22 mouse cellular contexts compared by ENCODE assay signal in genomic region chr15:80673337-80674095, GRCm38 (mm10). TPM values are rescaled to one million over a fixed set of nuclear protein-coding genes. Genes with fewer than 3 reads are reported as not detected.
A peak's percentile ranks its signal among the peaks of the same experiment; 100 is the strongest.
DNase-seq lines count a peak whose midpoint lies in the region; ATAC-seq and TF ChIP-seq lines count a peak whose summit lies in the region.
"Had no signal": no experiment of that assay in that cellular context is flagged by ENCODE, and none has a peak within 500 bp of the region (broad histone marks: within the 10 kb centered on the region; RNA-seq: fewer than 3 reads in every experiment).

No protein-coding gene starts in this region.

- H3K4me1 ChIP-seq in kidney, embryonic 15.5 days = peaks cover 22% of the 10 kb centered on the region
- peaks cover 4% of the 10 kb centered on the region; the same call in 1 of the 2 replicates for H3K4me1 ChIP-seq in kidney, embryonic 14.5 days (ENCODE audit: control insufficient read depth, insufficient read depth, low read length)
- H3K4me1 ChIP-seq in liver, postnatal 0 days (ENCODE audit: insufficient read depth) = peaks cover 35% of the 10 kb centered on the region
- H3K4me1 ChIP-seq in small intestine, adult 2 months (ENCODE audit: control insufficient read depth, insufficient read depth, insufficient read length, low read length) = peaks cover 15% of the 10 kb centered on the region; the same call in 1 of the 2 replicates
- H3K4me1 ChIP-seq in forebrain, embryonic 12.5 days = peaks cover 15% of the 10 kb centered on the region
- peaks cover 6% of the 10 kb centered on the region; the same call in 1 of the 2 replicates for H3K4me1 ChIP-seq in hindbrain, postnatal 0 days (ENCODE audit: insufficient read depth, low read length)

- H3K9me3 ChIP-seq in kidney, embryonic 15.5 days (replicated peaks) = no peaks in the 10 kb centered on the region
- no peaks in the 10 kb centered on the region for H3K9me3 ChIP-seq in kidney, embryonic 14.5 days (ENCODE audit: control insufficient read depth, low read length)
- H3K9me3 ChIP-seq in liver, postnatal 0 days (ENCODE audit: low read length) = no peaks in the 10 kb centered on the region
- no peaks in the 10 kb centered on the region for H3K9me3 ChIP-seq in forebrain, embryonic 12.5 days
- no peaks in the 10 kb centered on the region for H3K9me3 ChIP-seq in hindbrain, postnatal 0 days (ENCODE audit: low read length)
- H3K9me3 ChIP-seq: heart, embryonic 13.5 days; neural tube, embryonic 12.5 days had no signal

- peak; percentile 71 for DNase-seq in NIH3T3 (ENCODE audit: low read depth)
- DNase-seq in liver, postnatal 0 days = peak; percentile 29
- no peak for DNase-seq in left cerebral cortex, adult 11 months (ENCODE audit: low spot score)
- no peak for DNase-seq in hindbrain, postnatal 0 days (ENCODE audit: low spot score)
- DNase-seq: adrenal gland, postnatal 36 days; cerebellum, postnatal 10 days; forebrain, postnatal 0 days; heart, adult 11 months; heart, postnatal 4 days; kidney, adult 9 months; layer of hippocampus, postnatal 36 days; left cerebral cortex, postnatal 4 days; right cerebral cortex, postnatal 14 days; thymus, postnatal 36 days had no signal

- peak; percentile 33; the same call in 1 of the 2 replicates for TF ChIP-seq EP300 in liver, postnatal 0 days (IDR thresholded peaks at IDR 0.05; ENCODE audit: low read depth)

- H3K9ac ChIP-seq in kidney, embryonic 15.5 days = no peak overlapping the region
- H3K9ac ChIP-seq in kidney, embryonic 14.5 days (ENCODE audit: low read depth, low read length) = no peak overlapping the region
- no peak overlapping the region for H3K9ac ChIP-seq in liver, postnatal 0 days (replicated peaks)
- no peak overlapping the region for H3K9ac ChIP-seq in forebrain, embryonic 12.5 days
- no peak overlapping the region for H3K9ac ChIP-seq in hindbrain, postnatal 0 days (replicated peaks; ENCODE audit: low read length)
- H3K9ac ChIP-seq: forebrain, postnatal 0 days; heart, embryonic 13.5 days; liver, embryonic 14.5 days; neural tube, embryonic 12.5 days had no signal

- peak overlapping the region; percentile 0; the same call in 1 of the 2 replicates for H3K4me2 ChIP-seq in kidney, embryonic 15.5 days
- H3K4me2 ChIP-seq in kidney, embryonic 14.5 days (replicated peaks; ENCODE audit: low read depth, low read length) = no peak overlapping the region
- H3K4me2 ChIP-seq in liver, postnatal 0 days (ENCODE audit: low read depth, low read length) = no peak overlapping the region
- no peak overlapping the region for H3K4me2 ChIP-seq in forebrain, embryonic 12.5 days
- no peak overlapping the region for H3K4me2 ChIP-seq in hindbrain, postnatal 0 days (ENCODE audit: low read depth, low read length)
- H3K4me2 ChIP-seq: heart, embryonic 13.5 days; neural tube, embryonic 12.5 days had no signal

- H3K4me3 ChIP-seq in kidney, embryonic 15.5 days (replicated peaks) = no peak overlapping the region
- no peak overlapping the region for H3K4me3 ChIP-seq in kidney, embryonic 14.5 days (ENCODE audit: low read length)
- H3K4me3 ChIP-seq in liver, postnatal 0 days (ENCODE audit: low read depth, low read length) = no peak overlapping the region
- H3K4me3 ChIP-seq in small intestine, adult 2 months (ENCODE audit: low read depth, low read length) = peak overlapping the region; percentile 15; the same call in 1 of the 2 replicates
- H3K4me3 ChIP-seq in forebrain, embryonic 12.5 days (replicated peaks) = no peak overlapping the region
- no peak overlapping the region for H3K4me3 ChIP-seq in hindbrain, postnatal 0 days (ENCODE audit: low read length)
- H3K4me3 ChIP-seq: heart, embryonic 13.5 days; neural tube, embryonic 12.5 days had no signal

- H3K27me3 ChIP-seq in kidney, embryonic 15.5 days = peaks cover 55% of the 10 kb centered on the region
- peaks cover 27% of the 10 kb centered on the region for H3K27me3 ChIP-seq in kidney, embryonic 14.5 days (ENCODE audit: control insufficient read depth, insufficient read depth, low read length)
- H3K27me3 ChIP-seq in liver, postnatal 0 days (ENCODE audit: insufficient read depth, low read length) = peaks cover 21% of the 10 kb centered on the region
- H3K27me3 ChIP-seq in small intestine, adult 2 months (ENCODE audit: control insufficient read depth, insufficient read depth, low read length) = no peaks in the 10 kb centered on the region
- H3K27me3 ChIP-seq in forebrain, embryonic 12.5 days = peaks cover 57% of the 10 kb centered on the region
- H3K27me3 ChIP-seq in hindbrain, postnatal 0 days (ENCODE audit: insufficient read depth, low read length) = no peaks in the 10 kb centered on the region

- 77% methylated on average over 4 of the region's 4 CpGs for WGBS in kidney, embryonic 15.5 days
- 69% methylated on average over 4 of the region's 4 CpGs for WGBS in kidney, embryonic 14.5 days
- WGBS in liver, postnatal 0 days (ENCODE audit: insufficient replicate concordance) = 56% methylated on average over 4 of the region's 4 CpGs
- WGBS in small intestine, adult 2 months = 43% methylated on average over 4 of the region's 4 CpGs
- WGBS in forebrain, embryonic 12.5 days = 73% methylated on average over 4 of the region's 4 CpGs
- WGBS in hindbrain, postnatal 0 days = 72% methylated on average over 4 of the region's 4 CpGs

- no peak for TF ChIP-seq CTCF in liver, postnatal 0 days (IDR thresholded peaks at IDR 0.05; ENCODE audit: low read depth)
- TF ChIP-seq CTCF in small intestine, adult 2 months (IDR thresholded peaks at IDR 0.05; ENCODE audit: extremely low read depth, insufficient read length, insufficient replicate concordance, low read depth, low read length) = no peak
- TF ChIP-seq CTCF in hindbrain, postnatal 0 days (IDR thresholded peaks at IDR 0.05; ENCODE audit: low read depth) = no peak

- no peak for TF ChIP-seq POLR2A in small intestine, adult 2 months (IDR thresholded peaks at IDR 0.05; ENCODE audit: low read depth, low read length)

- H3K36me3 ChIP-seq in kidney, embryonic 15.5 days = no peaks in the 10 kb centered on the region
- H3K36me3 ChIP-seq in kidney, embryonic 14.5 days (ENCODE audit: control insufficient read depth, insufficient read depth, low read length) = no peaks in the 10 kb centered on the region
- H3K36me3 ChIP-seq in liver, postnatal 0 days (replicated peaks; ENCODE audit: insufficient read depth, low read length) = no peaks in the 10 kb centered on the region
- H3K36me3 ChIP-seq in small intestine, adult 2 months (ENCODE audit: control insufficient read depth, insufficient read depth, low read length) = no peaks in the 10 kb centered on the region
- no peaks in the 10 kb centered on the region for H3K36me3 ChIP-seq in forebrain, embryonic 12.5 days (replicated peaks)
- no peaks in the 10 kb centered on the region for H3K36me3 ChIP-seq in hindbrain, postnatal 0 days (ENCODE audit: insufficient read depth, low read length)
- H3K36me3 ChIP-seq: heart, embryonic 13.5 days; neural tube, embryonic 12.5 days had no signal

- no peak for ATAC-seq in kidney, embryonic 15.5 days (replicated peaks; ENCODE audit: low FRiP score)
- ATAC-seq in kidney, embryonic 14.5 days (ENCODE audit: low FRiP score, low TSS enrichment) = no peak
- peak; percentile 76 for ATAC-seq in liver, postnatal 0 days
- no peak for ATAC-seq in forebrain, embryonic 12.5 days (ENCODE audit: low FRiP score)
- no peak for ATAC-seq in hindbrain, postnatal 0 days
- ATAC-seq: forebrain, postnatal 0 days; hindbrain, embryonic 16.5 days had no signal

- H3K27ac ChIP-seq in kidney, embryonic 15.5 days = 0 out of 2 replicates have a peak overlapping the region, but pooled peaks have one; percentile 8
- no peak overlapping the region for H3K27ac ChIP-seq in kidney, embryonic 14.5 days (ENCODE audit: low read depth, low read length)
- H3K27ac ChIP-seq in liver, postnatal 0 days (ENCODE audit: low read depth) = 0 out of 2 replicates have a peak overlapping the region, but pooled peaks have one; percentile 4
- H3K27ac ChIP-seq in small intestine, adult 2 months (ENCODE audit: insufficient read depth, low read depth, low read length) = peak overlapping the region; percentile 68
- H3K27ac ChIP-seq in forebrain, embryonic 12.5 days = no peak overlapping the region
- no peak overlapping the region for H3K27ac ChIP-seq in hindbrain, postnatal 0 days
- H3K27ac ChIP-seq: heart, embryonic 13.5 days; liver, embryonic 14.5 days; neural tube, embryonic 12.5 days had no signal

RNA-seq across cellular contexts. Expression of gene Fam83f, which starts 1.9 kb away (rescaled TPM):
- 3.8 and 4.1 TPM in 2 replicates for polyA plus RNA-seq in kidney, embryonic 15.5 days (2015; fragmentation: Nextera tagmentation; extraction: Ambion mirVana)
- polyA plus RNA-seq in kidney, embryonic 14.5 days (2014; fragmentation: Nextera tagmentation; extraction: Ambion mirVana) = 1.4 and 2.9 TPM in 2 replicates
- 1.8 and 2.3 TPM in 2 replicates for polyA plus RNA-seq in liver, postnatal 0 days (2015; fragmentation: Nextera tagmentation; extraction: Ambion mirVana)
- 7.9 and 21.5 TPM in 2 replicates for polyA plus RNA-seq in small intestine, adult 2 months (2012; rRNA removed)
- polyA plus RNA-seq in forebrain, embryonic 12.5 days (2016; fragmentation: Nextera tagmentation; extraction: Ambion mirVana) = 0.47 and 0.54 TPM in 2 replicates
- 0.90 and 0.94 TPM in 2 replicates for total RNA-seq in hindbrain, postnatal 0 days (2014; rRNA removed)
- 0.21 and 0.33 TPM in 2 replicates for polyA plus RNA-seq in hindbrain, postnatal 0 days (2015; fragmentation: Nextera tagmentation; extraction: Ambion mirVana)
- total RNA-seq: layer of hippocampus, postnatal 36 days had no signal

RNA-seq across cellular contexts. Expression of gene Tnrc6b, which starts 37.6 kb away (rescaled TPM):
- polyA plus RNA-seq in kidney, embryonic 15.5 days (2015; fragmentation: Nextera tagmentation; extraction: Ambion mirVana) = 29.0 and 33.5 TPM in 2 replicates
- polyA plus RNA-seq in kidney, embryonic 14.5 days (2014; fragmentation: Nextera tagmentation; extraction: Ambion mirVana) = 21.9 and 23.2 TPM in 2 replicates
- 6.3 and 9.6 TPM in 2 replicates for polyA plus RNA-seq in liver, postnatal 0 days (2015; fragmentation: Nextera tagmentation; extraction: Ambion mirVana)
- polyA plus RNA-seq in small intestine, adult 2 months (2012; rRNA removed) = 7.5 and 13.3 TPM in 2 replicates
- polyA plus RNA-seq in forebrain, embryonic 12.5 days (2016; fragmentation: Nextera tagmentation; extraction: Ambion mirVana) = 54.3 and 62.5 TPM in 2 replicates
- total RNA-seq in hindbrain, postnatal 0 days (2014; rRNA removed) = 27.2 and 33.5 TPM in 2 replicates
- polyA plus RNA-seq in hindbrain, postnatal 0 days (2015; fragmentation: Nextera tagmentation; extraction: Ambion mirVana) = 30.8 and 32.2 TPM in 2 replicates

Comparison
In these comparisons a context has a peak if more than half of its experiments do, and no peak if none do; other contexts are left out.
1. H3K27ac ChIP-seq: peak in kidney, embryonic 15.5 days (single experiment), liver, postnatal 0 days (single experiment) and small intestine, adult 2 months (single experiment); none in kidney, embryonic 14.5 days (single experiment), forebrain, embryonic 12.5 days (single experiment) and hindbrain, postnatal 0 days (single experiment).
2. DNase-seq: peak in NIH3T3 (single experiment) and liver, postnatal 0 days (single experiment); none in left cerebral cortex, adult 11 months (single experiment) and hindbrain, postnatal 0 days (single experiment).